Mouse (Mus musculus) thymus, postnatal 25 days (tissue): Measurements from ENCODE around the gene Thada.

Experiments used
- DNase-seq: peaks from one replicate; pipeline ENCODE4 v3.0.0; 2022

Gene Thada

DNA sequence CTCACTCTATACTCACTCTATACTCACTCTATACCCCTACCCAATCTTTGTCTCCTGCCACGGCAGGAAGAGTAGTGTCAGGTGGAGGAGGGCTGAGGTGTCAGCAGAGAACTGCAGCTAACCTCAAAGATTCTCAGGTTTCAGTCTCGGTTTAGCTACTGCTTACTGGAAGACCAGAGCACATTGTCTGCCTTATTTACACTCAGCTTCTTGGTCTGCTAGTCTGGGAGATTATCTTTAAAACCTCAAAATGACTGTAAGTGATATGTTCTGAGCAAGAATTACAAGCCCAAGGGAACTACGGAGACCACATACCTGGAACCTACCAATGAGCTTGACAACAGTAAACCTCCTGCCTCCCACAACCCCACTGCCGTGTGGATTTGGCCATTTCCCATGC is 31.0 kb downstream of the Thada start:
- DNase-seq = no peak

GRCm38 (mm10) chr17:84434233-84434632 is 31.8 kb downstream of the Thada start:
- no peak for DNase-seq

GRCm38 (mm10) chr17:84431991-84432390 is 34.0 kb downstream of the Thada start:
- DNase-seq = no peak

DNA sequence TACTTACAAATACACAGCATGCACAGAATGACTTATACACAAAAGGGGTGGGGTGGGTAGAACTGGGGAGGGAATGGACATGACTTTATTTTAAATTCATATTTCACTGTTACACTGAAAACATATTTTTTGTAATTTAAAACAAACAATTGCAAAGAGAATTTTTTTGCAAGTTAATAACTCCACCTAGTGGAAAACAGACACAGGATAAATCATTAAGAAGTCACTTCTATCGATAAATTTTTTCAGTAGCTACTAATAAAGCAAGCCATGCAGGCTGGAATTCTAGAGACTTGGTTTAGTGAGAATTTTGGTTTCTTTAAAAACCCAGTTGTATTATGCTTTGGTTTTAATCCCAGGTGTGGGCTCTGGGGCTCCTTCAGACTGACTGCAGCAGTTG is 41.7 kb downstream of the Thada start:
- DNase-seq = no peak

DNA sequence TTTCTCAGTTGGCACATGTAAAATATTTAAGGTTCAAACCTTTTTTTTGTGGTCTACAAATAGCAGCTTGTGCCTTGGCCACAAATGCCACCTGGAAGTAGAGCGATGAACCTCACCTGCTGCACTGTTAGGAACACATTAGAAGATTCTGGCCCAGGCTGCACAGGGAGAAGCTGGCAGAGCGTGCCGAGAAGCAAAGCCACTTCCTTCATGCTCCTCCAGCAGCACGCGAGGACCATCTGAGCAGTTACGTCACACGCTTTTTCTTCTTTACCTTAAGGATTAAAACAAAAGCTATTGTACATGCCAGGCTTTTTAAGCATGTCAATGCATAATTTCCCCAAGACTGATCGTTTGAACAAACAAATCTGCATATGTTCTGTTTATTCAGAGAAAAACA is 43.1 kb downstream of the Thada start:
- DNase-seq = peak; percentile 69

DNA sequence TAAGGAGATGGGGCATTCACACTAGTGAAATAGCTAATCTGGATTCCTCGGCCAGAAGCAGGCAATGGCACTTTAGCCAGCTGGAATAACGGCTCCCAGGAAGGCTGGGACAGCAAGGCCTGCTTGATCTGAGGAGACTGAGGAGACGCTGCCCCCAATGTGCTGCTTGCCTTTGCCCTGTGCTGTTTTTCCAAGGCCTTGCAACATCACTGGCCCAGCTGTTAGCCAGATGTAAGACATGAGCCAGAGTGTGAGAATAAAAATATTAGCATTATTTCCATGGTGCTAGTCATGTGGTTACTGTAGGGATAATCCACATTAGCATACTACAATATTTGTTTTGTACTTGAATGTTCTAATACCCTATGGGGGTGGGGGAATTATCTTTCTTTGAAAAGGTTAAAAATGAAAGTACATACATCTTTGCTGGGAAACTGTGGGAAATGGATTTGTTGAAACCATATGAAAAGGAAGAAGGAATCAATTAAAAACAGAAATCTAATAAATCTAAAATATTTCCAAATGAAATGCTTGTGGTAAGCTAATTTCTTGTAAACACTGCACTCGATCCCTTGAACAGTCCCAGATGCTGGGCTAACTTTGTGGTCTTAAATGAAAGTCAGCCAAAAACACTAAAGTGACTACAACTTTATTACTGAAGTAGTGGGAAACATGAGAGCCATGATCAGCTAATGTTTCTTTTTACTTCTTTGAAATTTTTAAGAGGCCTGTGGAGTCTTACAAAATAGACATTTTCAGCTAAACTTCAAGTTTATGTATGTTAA is 43.8 kb downstream of the Thada start:
- no peak for DNase-seq

- DNase-seq = peak; percentile 28
Observed at GRCm38 (mm10) chr17:84421042-84421441, 45.0 kb downstream of the Thada start.

- DNase-seq = peak; percentile 29
Observed at GRCm38 (mm10) chr17:84420276-84420639, 45.7 kb downstream of the Thada start.

GRCm38 (mm10) chr17:84419326-84420275 is 46.4 kb downstream of the Thada start:
- peak; percentile 42 for DNase-seq

GRCm38 (mm10) chr17:84415936-84416335 is 50.1 kb downstream of the Thada start:
- no peak for DNase-seq

- no peak for DNase-seq
Observed at GRCm38 (mm10) chr17:84408731-84409130, 57.3 kb downstream of the Thada start.

- no peak for DNase-seq
Observed at GRCm38 (mm10) chr17:84405616-84406015, 60.4 kb downstream of the Thada start.

- no peak for DNase-seq
Observed at GRCm38 (mm10) chr17:84401796-84402195, 64.2 kb downstream of the Thada start.

DNA sequence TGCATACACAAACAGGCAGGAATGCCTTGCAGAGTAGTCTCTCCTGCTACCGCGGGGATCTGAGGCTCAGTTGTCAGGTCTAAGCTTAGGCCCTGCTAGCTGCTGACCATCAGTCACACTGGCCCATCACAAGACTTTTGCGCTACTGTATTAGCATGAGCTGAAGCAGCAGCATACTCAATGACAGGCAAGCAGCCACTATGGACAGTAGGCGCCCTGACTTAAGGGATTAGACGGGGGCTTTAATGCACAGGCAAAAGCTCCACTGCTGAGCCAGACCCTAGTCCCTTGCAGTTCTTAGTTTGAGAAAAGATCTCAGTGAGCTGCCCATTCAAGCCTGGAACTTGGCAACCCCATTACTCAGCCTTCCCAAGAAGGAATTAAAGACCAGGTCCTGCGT is 66.6 kb downstream of the Thada start:
- no peak for DNase-seq

DNA sequence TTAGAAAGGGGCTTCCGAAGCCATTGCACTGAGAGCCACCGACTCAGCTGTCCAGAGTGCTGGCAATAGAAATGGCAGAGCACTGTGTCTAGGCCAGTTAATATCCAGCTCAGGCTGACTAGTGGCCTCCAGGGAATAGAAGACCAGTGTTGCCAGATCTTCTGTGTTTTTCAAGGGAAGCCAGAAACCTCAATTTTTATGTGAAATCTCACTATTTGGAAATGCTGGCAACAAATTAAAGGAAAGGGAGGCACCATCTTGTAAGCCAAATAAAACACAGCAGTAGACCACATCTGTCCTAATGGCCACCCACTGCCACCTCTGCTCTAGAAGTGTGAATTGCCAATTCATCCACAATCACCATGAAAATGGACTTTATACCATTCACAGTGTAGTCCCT is 76.0 kb downstream of the Thada start:
- DNase-seq = no peak

DNA sequence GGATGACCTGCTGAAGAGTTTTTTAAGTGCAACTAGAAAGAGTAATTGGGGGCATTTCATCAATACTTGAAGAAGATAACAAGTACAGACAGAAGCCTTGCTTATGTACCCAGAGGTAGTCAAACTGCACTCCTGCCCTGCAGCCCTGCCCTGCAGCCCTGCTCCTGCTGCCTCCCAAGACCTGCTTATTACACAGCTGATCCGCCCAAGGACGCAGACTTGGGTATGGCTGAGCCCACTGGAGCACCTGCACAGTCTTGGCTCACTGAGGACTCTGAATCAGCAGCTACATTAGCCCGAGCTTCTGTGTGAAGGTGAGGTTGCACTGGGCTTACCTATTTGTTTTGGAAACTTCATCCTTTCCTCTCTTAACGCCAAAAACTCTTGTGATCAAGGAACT is 79.8 kb downstream of the Thada start:
- no peak for DNase-seq

DNA sequence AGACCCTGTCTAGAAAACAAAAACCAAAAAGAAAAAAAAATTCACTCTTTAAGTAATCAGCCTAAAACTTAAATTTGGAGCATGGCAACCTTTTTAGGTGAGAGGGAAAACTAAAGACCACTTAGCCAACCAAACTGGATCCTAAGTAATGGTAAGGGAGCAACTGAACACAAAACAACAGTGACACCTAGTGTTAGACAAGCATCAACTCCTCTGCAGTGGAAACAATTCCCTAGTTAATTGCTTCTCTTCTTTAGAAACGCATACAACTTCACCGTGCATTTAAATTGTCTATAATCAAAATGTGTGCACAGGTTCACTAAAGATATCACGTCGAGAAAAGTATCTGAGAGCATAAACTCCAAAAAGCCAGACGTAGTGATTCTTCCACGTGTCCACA is 80.3 kb downstream of the Thada start:
- no peak for DNase-seq

DNA sequence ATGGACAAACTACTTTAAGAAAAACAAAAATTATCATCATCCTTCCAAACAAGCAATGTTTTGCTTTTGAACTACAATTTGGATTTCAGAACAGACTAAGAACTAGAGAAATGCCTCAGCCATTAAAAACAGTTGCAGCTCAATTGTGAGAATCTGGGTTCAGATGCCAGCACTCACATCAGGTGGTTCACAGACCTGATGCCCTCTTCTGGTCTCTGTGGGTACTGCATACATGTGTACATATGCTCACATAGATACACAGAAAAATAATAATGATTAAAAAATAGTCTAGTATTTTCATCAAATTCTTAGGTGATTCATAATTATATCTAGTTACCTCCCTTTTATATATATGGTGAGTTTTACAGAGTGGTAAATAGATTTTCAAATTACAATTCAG is 81.3 kb downstream of the Thada start:
- DNase-seq = no peak

GRCm38 (mm10) chr17:84380340-84380739 is 85.7 kb downstream of the Thada start:
- no peak for DNase-seq

DNA sequence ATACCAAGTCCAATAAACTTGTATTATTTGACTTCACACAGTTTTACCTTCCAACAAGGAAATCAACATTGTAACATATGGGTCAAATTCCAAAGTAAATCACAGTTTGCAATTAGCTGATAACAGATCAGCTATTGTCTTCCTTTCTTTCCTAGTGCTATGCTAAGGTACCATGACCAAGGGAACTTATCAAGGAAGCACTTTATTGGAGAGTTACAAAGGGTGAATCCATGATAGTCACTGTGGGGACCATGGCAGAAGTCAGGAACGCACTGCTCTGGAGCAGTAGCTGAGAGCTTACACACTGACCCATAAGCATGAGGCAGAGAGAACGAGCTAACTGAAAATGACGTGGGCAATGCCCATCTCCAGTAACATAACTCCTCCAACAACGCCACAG is 89.1 kb downstream of the Thada start:
- no peak for DNase-seq

DNA sequence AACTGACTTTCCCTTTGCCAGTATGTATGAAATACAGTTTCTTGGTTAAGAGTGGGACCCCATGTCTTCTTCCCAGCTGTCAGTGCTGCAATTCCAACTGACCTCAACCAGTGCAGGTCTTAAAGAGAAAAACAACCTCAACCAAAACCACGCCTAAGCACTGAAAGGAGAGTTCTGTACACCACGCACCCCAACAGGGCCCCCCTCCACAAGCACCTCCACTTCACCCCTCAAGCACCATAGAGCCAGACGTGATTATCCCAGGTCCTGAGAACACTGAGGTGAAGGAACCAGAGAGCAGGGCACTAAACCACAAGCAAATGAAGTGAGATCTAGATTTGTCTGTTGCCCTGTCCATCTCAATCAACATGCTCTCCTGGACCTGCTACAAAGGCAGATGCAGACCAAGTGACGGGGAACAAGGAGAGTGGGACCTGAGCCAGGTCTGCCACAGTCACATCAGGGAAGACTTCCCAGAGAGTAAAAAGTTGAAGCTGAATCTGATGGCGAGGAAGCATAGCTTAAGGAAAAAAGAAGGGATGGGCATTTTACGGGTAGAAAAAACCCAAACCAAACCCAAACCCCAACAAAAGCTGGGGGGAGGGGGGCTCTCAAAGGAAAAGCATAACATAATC is 93.5 kb downstream of the Thada start:
- DNase-seq = no peak

DNA sequence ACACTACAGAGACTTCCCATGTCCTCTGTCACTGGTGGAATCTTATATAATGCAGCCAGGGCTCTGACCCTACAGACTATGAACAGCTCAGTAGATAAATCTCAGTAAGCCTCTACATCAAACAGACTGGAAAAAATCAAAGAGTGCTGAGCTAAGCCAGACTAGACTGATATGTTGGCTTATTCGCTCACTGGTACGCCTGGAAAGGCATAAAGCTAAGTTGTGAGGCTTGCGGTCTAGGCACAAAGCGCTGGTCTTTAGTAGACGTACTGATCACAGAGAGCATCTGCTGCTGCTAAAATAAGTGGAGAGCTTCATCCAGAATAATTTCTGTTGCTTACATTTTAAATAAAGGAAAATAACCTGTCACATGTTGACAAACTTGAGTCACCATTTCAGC is 95.6 kb downstream of the Thada start:
- DNase-seq = no peak

DNA sequence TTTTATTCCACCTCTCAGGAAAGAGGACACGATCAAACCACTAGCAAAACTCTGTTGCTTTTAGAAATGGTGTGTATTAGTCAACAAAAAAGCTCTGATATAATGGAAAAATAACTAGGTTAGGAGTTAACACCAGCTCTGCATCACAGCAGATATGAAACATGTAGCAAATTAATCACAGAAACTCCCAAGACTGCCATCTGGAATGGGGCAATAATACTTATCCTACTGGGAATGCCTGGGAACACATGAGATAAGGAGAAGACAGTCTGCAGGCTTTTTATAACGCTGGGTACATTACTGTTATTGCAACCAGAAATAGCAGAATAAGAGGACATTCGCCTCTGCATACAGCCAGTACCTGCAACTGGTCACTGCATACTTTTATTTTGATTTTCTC is 96.2 kb downstream of the Thada start:
- no peak for DNase-seq
